Mouse (Mus musculus): ENCODE data around the gene Igf2bp1.

The Igf2bp1 gene

GRCm38 (mm10) chr11:96005403-96006271, at the start of gene Igf2bp1:
Igf2bp1 (minus strand) TSS chr11:96005940.
- ATAC-seq (ENCODE audit: low TSS enrichment): no peak

GRCm38 (mm10) chr11:96050854-96051253, 45.1 kb upstream of the Igf2bp1 start:
- no peak for ATAC-seq (ENCODE audit: low TSS enrichment)

- no peak for ATAC-seq (ENCODE audit: low TSS enrichment)
Observed at GRCm38 (mm10) chr11:96049939-96050338, 44.2 kb upstream of the Igf2bp1 start.

GRCm38 (mm10) chr11:96047469-96048373, 42.0 kb upstream of the Igf2bp1 start:
- ATAC-seq (ENCODE audit: low TSS enrichment): no peak

DNA sequence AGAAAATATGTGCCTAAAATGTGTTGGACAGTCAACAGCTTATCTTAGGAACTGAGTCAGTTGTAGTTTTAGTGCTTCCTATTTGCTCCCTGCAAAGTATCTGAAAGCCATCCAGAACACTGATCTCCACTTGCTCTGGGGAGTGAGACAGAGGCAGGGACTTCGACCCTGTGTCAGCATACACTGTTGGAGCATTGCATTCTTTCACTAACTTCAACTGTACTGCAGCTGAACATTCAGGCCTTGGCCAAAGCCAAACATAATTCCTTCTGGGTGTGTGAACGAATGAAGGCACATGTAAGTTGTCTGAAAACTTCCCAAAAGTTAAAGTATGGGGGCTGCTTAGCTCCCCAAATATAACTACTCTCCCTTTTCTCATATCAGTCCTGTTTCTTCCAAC, 41.1 kb upstream of the Igf2bp1 start:
- no peak for ATAC-seq (ENCODE audit: low TSS enrichment)

DNA sequence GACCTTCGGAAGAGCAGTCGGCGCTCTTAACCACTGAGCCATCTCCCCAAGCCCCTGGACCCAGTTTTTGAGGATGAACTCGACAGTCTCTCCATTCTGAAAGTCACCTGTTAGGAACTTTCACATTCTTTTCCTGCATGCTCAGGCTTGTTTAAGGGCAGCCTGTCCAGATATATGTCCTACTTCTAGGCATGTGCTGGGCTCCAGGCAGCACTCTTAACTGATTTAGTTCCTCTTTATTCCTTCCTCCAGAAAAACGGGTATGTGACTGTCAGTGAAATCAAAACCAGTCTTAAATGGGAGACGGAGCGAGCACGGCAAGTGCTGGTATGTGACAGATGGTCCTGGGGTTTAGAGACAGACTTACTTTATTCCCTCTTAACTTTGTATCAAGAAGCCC, 40.3 kb upstream of the Igf2bp1 start:
- ATAC-seq (ENCODE audit: low TSS enrichment): no peak

DNA sequence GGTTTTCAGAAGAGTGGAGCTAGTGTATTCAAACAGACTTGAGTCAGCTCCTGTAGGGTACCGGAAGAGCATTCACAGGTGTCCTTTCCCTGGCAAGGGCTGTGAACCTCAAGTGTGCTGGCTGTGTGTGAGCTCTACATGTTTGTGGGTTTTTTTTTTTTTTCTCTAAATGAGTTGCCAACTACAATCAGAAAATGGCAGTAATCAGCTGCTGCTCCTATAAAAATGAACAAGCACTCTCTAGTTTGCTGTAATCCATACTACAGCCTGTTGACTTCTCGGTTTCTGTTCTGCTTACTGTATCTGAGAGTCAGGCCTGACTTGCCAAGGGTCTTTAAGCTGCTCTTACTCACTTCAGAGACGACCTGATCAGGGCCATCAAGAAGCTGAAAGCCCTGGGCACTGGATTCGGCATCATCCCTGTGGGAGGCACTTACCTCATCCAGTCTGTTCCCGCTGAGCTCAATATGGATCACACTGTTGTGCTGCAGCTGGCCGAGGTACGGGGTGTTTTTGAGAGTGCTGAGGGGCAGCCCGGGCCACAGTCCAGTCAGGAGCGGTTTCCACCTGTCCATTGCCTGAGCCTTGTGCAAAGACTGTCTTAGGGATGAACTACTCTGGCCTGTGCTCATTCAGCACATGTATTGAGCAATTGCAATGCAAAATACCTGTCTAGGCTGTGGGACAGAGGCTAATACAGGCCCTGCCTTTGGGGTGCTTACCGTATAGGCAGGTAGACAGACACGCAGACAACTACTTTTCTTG, 39.2 kb upstream of the Igf2bp1 start:
- no peak; the same call in 1 of the 2 replicates for ATAC-seq (ENCODE audit: low TSS enrichment)

GRCm38 (mm10) chr11:96038560-96038959, 32.8 kb upstream of the Igf2bp1 start:
- ATAC-seq (ENCODE audit: low TSS enrichment): no peak

DNA sequence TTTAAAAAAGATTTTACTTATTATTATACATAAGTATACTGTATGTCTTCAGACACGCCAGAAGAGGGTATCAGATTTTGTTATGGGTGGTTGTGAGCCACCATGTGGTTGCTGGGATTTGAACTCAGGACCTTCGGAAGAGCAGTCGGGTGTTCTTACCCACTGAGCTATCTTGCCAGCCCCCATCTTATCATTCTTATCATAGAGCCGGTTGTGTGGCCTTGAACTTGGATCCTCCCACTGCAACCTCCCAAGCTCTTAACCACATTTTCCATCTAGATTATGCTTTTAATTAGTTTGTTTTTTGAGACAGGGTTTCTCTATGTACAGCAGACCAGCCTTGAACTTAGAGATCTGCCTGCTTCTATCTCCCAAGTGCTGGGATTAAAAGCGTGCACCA, 31.8 kb upstream of the Igf2bp1 start:
- ATAC-seq (ENCODE audit: low TSS enrichment): no peak

DNA sequence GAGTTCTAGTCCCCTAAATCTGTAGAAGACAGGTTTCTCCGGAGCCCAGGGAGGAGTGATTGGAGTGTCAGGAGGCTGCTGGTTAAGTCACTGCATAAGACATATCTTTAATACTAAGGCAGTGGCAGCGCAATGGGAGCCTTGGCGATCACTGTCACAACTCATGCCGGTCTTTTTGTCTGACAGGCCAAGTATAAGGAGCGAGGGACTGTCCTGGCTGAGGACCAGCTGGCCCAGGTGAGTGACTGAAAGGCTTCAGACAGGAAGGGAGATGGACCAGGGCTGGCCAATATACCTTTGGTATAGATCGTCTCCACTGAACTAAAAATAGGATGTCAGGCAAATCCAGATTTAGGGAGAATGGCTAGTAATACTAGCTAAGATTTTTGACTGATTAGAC, 29.4 kb upstream of the Igf2bp1 start:
- no peak for ATAC-seq (ENCODE audit: low TSS enrichment)

GRCm38 (mm10) chr11:96034596-96035052, 28.9 kb upstream of the Igf2bp1 start, which contains the start of gene Snf8:
Snf8 (plus strand) TSS chr11:96034885.
- peak; percentile 93 for ATAC-seq (ENCODE audit: low TSS enrichment)

- ATAC-seq (ENCODE audit: low TSS enrichment): no peak
Observed at GRCm38 (mm10) chr11:96034116-96034515, 28.4 kb upstream of the Igf2bp1 start.

GRCm38 (mm10) chr11:96033264-96033663, 27.5 kb upstream of the Igf2bp1 start:
- no peak for ATAC-seq (ENCODE audit: low TSS enrichment)

- ATAC-seq (ENCODE audit: low TSS enrichment): no peak
Observed at GRCm38 (mm10) chr11:96031701-96032100, 26.0 kb upstream of the Igf2bp1 start.

DNA sequence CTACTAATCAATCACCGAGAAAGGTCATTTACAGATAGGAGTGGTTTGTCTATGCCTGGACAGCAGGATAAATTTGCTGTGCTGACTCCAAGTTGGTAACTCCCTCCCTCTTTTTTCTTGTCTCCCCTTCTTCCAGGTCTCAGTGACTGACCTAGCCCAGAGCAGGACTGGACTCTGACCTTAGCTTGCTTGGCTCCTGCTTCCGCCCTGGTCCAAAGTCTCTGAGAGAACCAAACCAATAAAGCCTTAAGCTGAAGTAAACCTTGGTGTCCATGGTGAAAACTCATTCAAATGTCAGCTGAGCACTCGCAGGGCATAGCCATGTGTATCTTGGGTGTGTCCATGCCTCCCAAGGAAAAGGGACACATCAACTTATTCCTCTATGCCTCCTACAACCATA, 24.8 kb upstream of the Igf2bp1 start:
- ATAC-seq (ENCODE audit: low TSS enrichment): no peak

- ATAC-seq (ENCODE audit: low TSS enrichment): no peak
Observed at GRCm38 (mm10) chr11:96028130-96028529, 22.4 kb upstream of the Igf2bp1 start.

GRCm38 (mm10) chr11:96020622-96021021, 14.9 kb upstream of the Igf2bp1 start:
- no peak for ATAC-seq (ENCODE audit: low TSS enrichment)

GRCm38 (mm10) chr11:96017941-96018351, 12.2 kb upstream of the Igf2bp1 start:
- ATAC-seq (ENCODE audit: low TSS enrichment): peak; percentile 57; the same call in 1 of the 2 replicates

DNA sequence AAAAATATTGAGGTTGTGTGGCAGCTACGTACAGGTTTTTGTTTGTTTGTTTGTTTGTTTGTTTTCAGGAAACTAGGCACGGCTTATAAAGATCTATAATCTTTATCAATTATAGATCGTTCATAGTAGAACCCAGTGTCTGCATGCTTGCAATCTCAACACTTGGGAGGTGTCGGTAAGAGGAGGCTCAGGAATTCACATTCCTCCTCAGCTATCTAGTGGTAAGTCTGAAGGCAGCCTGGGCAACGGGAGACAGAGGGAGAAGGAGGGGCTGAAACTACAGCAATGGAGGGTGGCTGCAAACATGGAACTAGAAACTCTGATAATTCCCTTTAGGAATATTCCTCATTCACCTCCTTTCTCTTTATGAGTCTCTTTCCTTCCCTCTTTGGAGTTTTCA, 9.7 kb upstream of the Igf2bp1 start:
- ATAC-seq (ENCODE audit: low TSS enrichment): no peak

DNA sequence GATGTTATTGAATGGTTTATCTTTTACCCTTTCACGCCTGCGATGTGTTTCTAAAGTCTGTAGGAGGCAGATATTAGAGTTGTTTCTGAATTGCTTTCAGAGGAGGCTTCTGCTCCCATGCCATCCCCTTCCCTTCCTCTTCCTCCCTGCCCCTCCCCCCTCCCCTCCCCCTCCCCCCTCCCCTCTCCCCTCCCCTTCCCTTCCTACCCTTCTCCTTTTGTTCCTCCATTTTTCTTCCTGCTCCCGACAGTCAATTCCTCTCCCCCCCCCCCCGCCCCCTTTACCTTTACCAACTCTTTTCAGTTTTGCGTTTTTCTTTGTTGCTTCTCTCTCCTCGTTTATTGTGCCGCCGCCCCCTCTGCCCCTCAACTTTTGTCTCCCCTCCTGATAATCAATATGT, 6.2 kb upstream of the Igf2bp1 start:
- no peak for ATAC-seq (ENCODE audit: low TSS enrichment)

DNA sequence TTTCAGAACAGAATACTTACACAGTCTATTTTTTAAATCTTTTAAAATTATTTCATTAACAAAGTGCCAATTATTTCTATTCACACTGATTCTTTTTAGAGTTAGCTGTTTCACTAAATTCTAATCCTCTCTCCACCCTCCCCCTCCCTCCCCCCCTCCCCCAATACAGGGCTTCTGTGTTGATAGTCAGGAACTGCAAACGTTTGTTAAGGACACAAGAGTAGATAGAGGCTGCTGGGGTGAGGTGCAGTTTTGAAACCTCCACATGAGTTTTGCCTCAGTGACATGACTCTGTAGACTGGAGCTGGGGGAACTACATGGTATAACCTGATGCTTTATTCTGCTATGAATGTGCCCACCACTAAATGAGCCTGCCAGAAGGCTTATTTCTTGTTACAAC, 3.1 kb upstream of the Igf2bp1 start:
- no peak for ATAC-seq (ENCODE audit: low TSS enrichment)
